Mouse (Mus musculus): ENCODE measurements around the gene Fam83d. TPM values are rescaled to one million over a fixed set of nuclear protein-coding genes. Genes with fewer than 3 reads are reported as not detected.

Gene Fam83d
- polyA plus RNA-seq, 1 experiment from 2014 or later = 47.5 TPM

DNA sequence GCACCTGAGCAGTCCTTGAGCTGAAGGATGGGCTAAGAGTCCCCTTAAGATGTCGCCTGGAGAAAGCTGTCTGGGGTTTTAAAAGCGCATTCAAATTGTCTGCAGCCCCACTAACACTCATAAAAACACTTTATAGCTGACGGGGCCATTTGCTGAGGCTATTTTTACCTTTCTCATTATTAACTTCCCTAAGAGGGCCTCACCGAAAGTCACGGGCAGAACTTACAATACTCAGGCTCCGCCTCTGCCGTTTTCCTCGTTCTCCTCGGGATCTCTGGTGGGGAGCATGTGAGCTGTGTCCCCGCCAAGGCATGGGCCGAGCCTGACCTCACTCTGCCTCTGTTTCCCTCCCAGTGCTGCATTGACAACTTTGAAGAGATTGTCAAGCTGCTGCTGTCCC, 21.7 kb upstream of the Fam83d start:
- Histone ChIP-seq H3K9me3 (peaks cover 4% of the 10 kb centered on the region; the same call in 1 of the 2 replicates), H3K27me3 (no peaks in the 10 kb centered on the region), H3K36me3 (no peaks in the 10 kb centered on the region), H3K4me2 (no peak overlapping the region), H3K4me3 (no peak overlapping the region), H3K4me1 (no peaks in the 10 kb centered on the region), H3K27ac (no peak overlapping the region), H3K9ac (no peak overlapping the region)
- no peak for ATAC-seq (ENCODE audit: insufficient number of reproducible peaks, insufficient read depth, low FRiP score, low TSS enrichment, low read depth)
- 69% methylated on average over 11 of the region's 11 CpGs for WGBS

- Histone ChIP-seq H3K9me3 (no peaks in the 10 kb centered on the region), H3K4me2 (no peak overlapping the region), H3K27me3 (no peaks in the 10 kb centered on the region), H3K36me3 (no peaks in the 10 kb centered on the region), H3K4me3 (no peak overlapping the region), H3K9ac (no peak overlapping the region), H3K4me1 (no peaks in the 10 kb centered on the region), H3K27ac (no peak overlapping the region)
- ATAC-seq (ENCODE audit: insufficient number of reproducible peaks, insufficient read depth, low FRiP score, low TSS enrichment, low read depth) = no peak
- 87% methylated on average over 9 of the region's 9 CpGs for WGBS
Measured at GRCm38 (mm10) chr2:158749366-158749765, 18.5 kb upstream of the Fam83d start.

DNA sequence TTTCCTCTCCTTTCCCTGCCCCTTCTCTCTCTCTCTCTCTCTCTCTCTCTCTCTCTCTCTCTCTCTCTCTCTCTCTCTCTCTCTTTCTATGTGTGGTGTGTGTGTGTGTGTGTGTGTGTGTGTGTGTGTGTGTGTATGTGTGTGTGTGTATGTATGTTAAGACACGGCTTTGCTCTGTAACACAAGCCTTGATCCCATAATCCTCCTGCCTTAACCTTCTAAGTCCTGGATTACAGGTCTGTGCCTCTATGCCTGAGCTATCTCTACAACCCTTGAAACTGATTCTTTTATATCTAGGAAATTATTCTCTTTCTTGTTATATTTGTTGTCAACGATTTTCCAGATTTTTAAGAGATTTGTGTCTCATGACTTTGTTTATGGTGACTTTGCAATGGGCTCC, 7.7 kb upstream of the Fam83d start:
- no peak overlapping the region for H3K27ac ChIP-seq
- H3K4me1 ChIP-seq = no peaks in the 10 kb centered on the region
- ATAC-seq (ENCODE audit: insufficient number of reproducible peaks, insufficient read depth, low FRiP score, low TSS enrichment, low read depth) = no peak
- no peaks in the 10 kb centered on the region for H3K9me3 ChIP-seq
- WGBS = 58% methylated on average over 2 of the region's 2 CpGs
- H3K36me3 ChIP-seq = no peaks in the 10 kb centered on the region
- H3K4me3 ChIP-seq = no peak overlapping the region
- no peaks in the 10 kb centered on the region for H3K27me3 ChIP-seq
- no peak overlapping the region for H3K4me2 ChIP-seq
- no peak overlapping the region for H3K9ac ChIP-seq

GRCm38 (mm10) chr2:158762339-158762738, 5.6 kb upstream of the Fam83d start:
- 85% methylated on average over 5 of the region's 5 CpGs for WGBS
- H3K4me2 ChIP-seq = no peak overlapping the region
- no peak overlapping the region for H3K27ac ChIP-seq
- no peaks in the 10 kb centered on the region for H3K4me1 ChIP-seq
- no peak overlapping the region for H3K9ac ChIP-seq
- no peak for ATAC-seq (ENCODE audit: insufficient number of reproducible peaks, insufficient read depth, low FRiP score, low TSS enrichment, low read depth)
- no peak overlapping the region for H3K4me3 ChIP-seq
- H3K9me3 ChIP-seq = no peaks in the 10 kb centered on the region
- no peaks in the 10 kb centered on the region for H3K36me3 ChIP-seq
- no peaks in the 10 kb centered on the region for H3K27me3 ChIP-seq

DNA sequence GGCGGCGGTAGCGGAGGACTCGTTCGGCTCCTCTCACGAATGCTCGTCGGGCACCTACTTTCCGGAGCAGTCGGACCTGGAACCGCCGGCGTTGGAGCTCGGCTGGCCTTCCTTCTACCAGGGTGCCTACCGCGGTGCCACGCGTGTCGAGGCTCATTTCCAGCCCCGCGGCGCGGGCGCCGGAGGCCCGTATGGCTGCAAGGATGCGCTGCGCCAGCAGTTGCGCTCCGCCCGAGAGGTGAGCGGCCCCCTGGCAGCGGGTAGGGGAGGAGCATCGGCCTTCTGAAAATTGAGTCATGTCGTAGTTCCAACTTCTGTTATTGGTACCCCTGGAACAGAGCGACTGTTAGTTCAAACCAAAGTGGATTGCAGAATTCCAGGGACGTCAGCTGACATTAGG, 457 bp downstream of the Fam83d start:
- ATAC-seq (ENCODE audit: insufficient number of reproducible peaks, insufficient read depth, low FRiP score, low TSS enrichment, low read depth) = no peak; the same call in 1 of the 2 replicates
- Histone ChIP-seq H3K36me3 (peaks cover 10% of the 10 kb centered on the region; the same call in 1 of the 2 replicates), H3K27me3 (no peaks in the 10 kb centered on the region)

GRCm38 (mm10) chr2:158768771-158769170, 878 bp downstream of the Fam83d start:
- Histone ChIP-seq H3K4me2 (peak overlapping the region; percentile 92), H3K36me3 (peaks cover 14% of the 10 kb centered on the region; the same call in 1 of the 2 replicates), H3K27me3 (no peaks in the 10 kb centered on the region), H3K9ac (peak overlapping the region; percentile 82), H3K27ac (peak overlapping the region; percentile 75; the same call in 1 of the 2 replicates), H3K4me1 (peaks cover 33% of the 10 kb centered on the region), H3K4me3 (peak overlapping the region; percentile 76), H3K9me3 (no peaks in the 10 kb centered on the region)
- 2% methylated on average over 5 of the region's 5 CpGs for WGBS
- ATAC-seq (ENCODE audit: insufficient number of reproducible peaks, insufficient read depth, low FRiP score, low TSS enrichment, low read depth) = no peak

More for the DNA sequence above, 457 bp downstream of the Fam83d start:
- Histone ChIP-seq H3K4me2 (peak overlapping the region; percentile 92), H3K9me3 (no peaks in the 10 kb centered on the region), H3K9ac (peak overlapping the region; percentile 82), H3K27ac (peak overlapping the region; percentile 75), H3K4me1 (peaks cover 33% of the 10 kb centered on the region), H3K4me3 (peak overlapping the region; percentile 76)
- under 1% methylated on average over 37 of the region's 37 CpGs for whole genome bisulfite sequencing

DNA sequence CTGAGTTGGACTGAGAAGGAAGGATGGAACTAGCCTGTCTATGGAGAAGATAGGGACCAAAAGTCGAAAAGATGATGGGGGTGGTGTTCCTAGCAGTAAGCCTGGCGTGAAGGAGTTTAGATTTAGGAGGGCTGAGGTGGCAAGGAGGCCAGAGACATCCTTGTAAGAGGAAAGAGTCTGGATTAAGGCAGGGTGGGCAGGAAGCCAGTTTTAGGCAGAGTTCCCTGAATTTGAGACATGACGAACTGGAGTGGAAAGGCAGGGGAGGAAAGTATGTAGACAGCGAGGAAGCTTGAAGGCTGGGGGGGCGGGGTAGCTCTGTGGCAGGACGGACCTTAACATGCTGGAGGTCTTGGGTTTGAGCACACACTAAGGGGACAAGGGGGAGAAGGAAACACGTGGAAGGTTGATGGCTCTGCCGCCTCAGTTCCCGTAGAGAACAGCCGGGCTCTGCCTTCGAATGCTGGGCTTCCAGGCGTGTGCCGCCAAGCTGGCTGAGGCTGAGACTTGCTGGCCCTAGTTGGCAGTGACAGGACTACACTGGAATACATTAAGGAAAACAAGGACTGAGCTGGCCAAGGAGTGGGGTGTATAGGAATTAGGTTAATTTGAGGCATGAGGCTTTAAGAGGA, 2.3 kb downstream of the Fam83d start:
- Histone ChIP-seq H3K4me3 (peak overlapping the region; percentile 76), H3K4me1 (peaks cover 33% of the 10 kb centered on the region), H3K27me3 (no peaks in the 10 kb centered on the region), H3K9ac (peak overlapping the region; percentile 82), H3K4me2 (peak overlapping the region; percentile 92), H3K9me3 (no peaks in the 10 kb centered on the region), H3K36me3 (peaks cover 17% of the 10 kb centered on the region; the same call in 1 of the 2 replicates), H3K27ac (no peak overlapping the region)
- no peak for ATAC-seq (ENCODE audit: insufficient number of reproducible peaks, insufficient read depth, low FRiP score, low TSS enrichment, low read depth)
- 34% methylated on average over 13 of the region's 13 CpGs for WGBS

- H3K9me3 ChIP-seq = no peaks in the 10 kb centered on the region
- peak overlapping the region; percentile 82 for H3K9ac ChIP-seq
- H3K36me3 ChIP-seq = peaks cover 18% of the 10 kb centered on the region; the same call in 1 of the 2 replicates
- peaks cover 33% of the 10 kb centered on the region for H3K4me1 ChIP-seq
- no peaks in the 10 kb centered on the region for H3K27me3 ChIP-seq
- peak overlapping the region; percentile 92 for H3K4me2 ChIP-seq
- no peak for ATAC-seq (ENCODE audit: insufficient number of reproducible peaks, insufficient read depth, low FRiP score, low TSS enrichment, low read depth)
- no peak overlapping the region for H3K27ac ChIP-seq
- WGBS = 51% methylated on average over 11 of the region's 11 CpGs
- peak overlapping the region; percentile 76; the same call in 1 of the 2 replicates for H3K4me3 ChIP-seq
Measured at GRCm38 (mm10) chr2:158771066-158771763, 3.3 kb downstream of the Fam83d start.

DNA sequence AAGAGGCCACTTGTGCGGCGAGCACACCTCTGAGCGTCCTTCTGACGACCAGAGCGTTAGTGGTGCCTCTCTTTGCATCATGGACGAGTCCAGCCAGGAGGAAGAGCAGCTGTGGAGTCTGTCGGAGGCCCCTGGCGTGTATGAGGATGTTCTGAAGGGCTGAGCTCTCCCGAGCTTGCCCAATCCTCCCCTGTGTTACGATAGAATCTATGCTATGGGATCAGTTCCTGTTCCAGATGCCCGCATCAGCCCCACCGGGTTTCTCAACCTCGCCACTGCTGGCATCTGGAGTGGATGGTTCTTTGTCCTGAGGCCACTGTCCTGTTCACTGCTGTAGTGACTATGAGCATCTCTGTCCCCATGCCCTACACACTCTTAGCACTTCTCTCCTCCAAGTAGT, 4.9 kb downstream of the Fam83d start:
- H3K4me3 ChIP-seq = no peak overlapping the region
- H3K9ac ChIP-seq = no peak overlapping the region
- no peaks in the 10 kb centered on the region for H3K27me3 ChIP-seq
- H3K9me3 ChIP-seq = no peaks in the 10 kb centered on the region
- H3K4me2 ChIP-seq = no peak overlapping the region
- H3K4me1 ChIP-seq = peaks cover 46% of the 10 kb centered on the region
- H3K36me3 ChIP-seq = peaks cover 20% of the 10 kb centered on the region; the same call in 1 of the 2 replicates
- no peak overlapping the region for H3K27ac ChIP-seq
- 91% methylated on average over 13 of the region's 13 CpGs for WGBS
- ATAC-seq (ENCODE audit: insufficient number of reproducible peaks, insufficient read depth, low FRiP score, low TSS enrichment, low read depth) = no peak

- peaks cover 24% of the 10 kb centered on the region for H3K36me3 ChIP-seq
- H3K9me3 ChIP-seq = no peaks in the 10 kb centered on the region
- H3K4me3 ChIP-seq = no peak overlapping the region
- no peak overlapping the region for H3K4me2 ChIP-seq
- H3K9ac ChIP-seq = no peak overlapping the region
- ATAC-seq (ENCODE audit: insufficient number of reproducible peaks, insufficient read depth, low FRiP score, low TSS enrichment, low read depth) = no peak
- H3K27me3 ChIP-seq = no peaks in the 10 kb centered on the region
- no peak overlapping the region for H3K27ac ChIP-seq
- WGBS = 74% methylated on average over 8 of the region's 8 CpGs
- H3K4me1 ChIP-seq = peaks cover 42% of the 10 kb centered on the region
Measured at GRCm38 (mm10) chr2:158774886-158775285, 7.0 kb downstream of the Fam83d start.

DNA sequence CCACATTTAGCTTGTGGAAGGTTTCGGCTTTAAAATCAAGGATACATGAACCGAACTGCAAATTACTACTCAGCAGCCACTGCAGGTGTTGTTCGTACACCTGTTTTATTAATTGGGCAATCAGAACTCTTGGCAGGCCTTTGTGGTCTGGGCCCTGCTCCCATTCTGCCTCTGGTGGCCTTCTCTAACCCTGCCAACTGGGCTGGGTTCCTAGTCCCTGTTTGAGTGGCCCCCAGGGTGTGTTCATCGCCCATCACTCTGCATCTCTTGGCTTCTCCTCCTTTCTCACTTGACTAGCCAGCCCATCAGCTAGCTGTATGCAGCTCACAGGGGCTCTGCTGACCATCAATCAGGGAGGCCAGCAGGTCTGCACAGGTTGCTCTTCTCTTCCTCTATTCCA, 8.8 kb downstream of the Fam83d start:
- Histone ChIP-seq H3K4me2 (no peak overlapping the region), H3K27ac (no peak overlapping the region), H3K4me1 (peaks cover 25% of the 10 kb centered on the region), H3K9ac (no peak overlapping the region), H3K36me3 (peaks cover 41% of the 10 kb centered on the region), H3K27me3 (no peaks in the 10 kb centered on the region), H3K4me3 (no peak overlapping the region), H3K9me3 (no peaks in the 10 kb centered on the region)
- 89% methylated on average over 4 of the region's 4 CpGs for WGBS
- ATAC-seq (ENCODE audit: insufficient number of reproducible peaks, insufficient read depth, low FRiP score, low TSS enrichment, low read depth) = no peak

GRCm38 (mm10) chr2:158777490-158777889, 9.6 kb downstream of the Fam83d start:
- ATAC-seq (ENCODE audit: insufficient number of reproducible peaks, insufficient read depth, low FRiP score, low TSS enrichment, low read depth) = no peak
- Histone ChIP-seq H3K4me1 (peaks cover 22% of the 10 kb centered on the region), H3K27me3 (no peaks in the 10 kb centered on the region), H3K4me3 (no peak overlapping the region), H3K27ac (peak overlapping the region; percentile 48), H3K4me2 (no peak overlapping the region), H3K9me3 (no peaks in the 10 kb centered on the region), H3K9ac (peak overlapping the region; percentile 36; the same call in 1 of the 2 replicates), H3K36me3 (peaks cover 42% of the 10 kb centered on the region)
- 79% methylated on average over 6 of the region's 6 CpGs for WGBS

Measured in embryonic facial prominence, embryonic 13.5 days (tissue).